Mouse (Mus musculus) liver, adult 2 months (tissue): Measurements from ENCODE around the gene Zc3h8.

Experiments
- CTCF ChIP-seq: fragments of 200-500 bp; IDR thresholded peaks from 2 replicates; pipeline ENCODE4 v1.5.1; 2011; ENCODE audit warnings: low read depth, low read length, control low read depth
- POLR2A ChIP-seq: fragments of 200-500 bp; IDR thresholded peaks from 2 replicates; pipeline ENCODE4 v1.6.1; 2011; ENCODE audit warnings: low read length, control low read depth; ENCODE audit not compliant: insufficient read depth; ENCODE audit errors: extremely low read depth

DNA sequence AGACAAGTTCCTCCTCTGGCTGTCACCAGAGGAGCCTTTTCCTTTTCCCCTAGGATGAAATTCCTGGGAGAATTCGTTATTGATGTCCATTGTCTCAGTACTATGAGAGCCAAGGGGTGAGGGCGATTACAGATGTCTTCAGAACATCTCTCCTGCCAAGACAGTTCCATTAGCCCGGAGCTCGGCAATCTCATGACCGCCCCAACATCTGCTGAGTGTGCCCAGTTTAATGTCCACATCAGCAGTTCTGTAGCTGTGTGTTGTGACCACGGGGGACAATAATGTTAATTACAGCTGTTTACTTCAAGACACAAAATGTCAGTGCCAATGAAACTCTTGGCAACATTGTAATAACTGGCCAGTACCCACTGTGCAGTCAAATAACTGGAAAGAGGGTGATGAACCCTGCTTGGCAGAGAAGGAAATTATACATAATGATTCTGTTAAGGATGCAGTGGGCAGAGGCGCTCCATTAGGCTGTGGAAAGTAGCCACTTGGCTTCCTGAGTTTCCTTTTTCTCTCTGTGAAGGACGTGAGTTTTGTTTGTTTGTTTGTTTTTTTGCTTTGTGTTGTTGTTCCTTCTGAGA, 58.6 kb downstream of the Zc3h8 start:
- no peak for TF ChIP-seq CTCF
- TF ChIP-seq POLR2A, result no peak
